Mouse (Mus musculus): Measurements from ENCODE around the gene Ets1.

- TF ChIP-seq CTCF (IDR thresholded peaks at IDR 0.05; ENCODE audit: control insufficient read depth, insufficient read depth, low read length) (no peak), POLR2A (IDR thresholded peaks at IDR 0.05; ENCODE audit: borderline replicate concordance, control insufficient read depth, low read depth, low read length) (peak; percentile 95)
Measured at GRCm38 (mm10) chr9:32695492-32696190, 59.6 kb downstream of the Ets1 start.

Measured in bone marrow, adult 2 months (tissue).